Mouse (Mus musculus) Patski (cell line): ENCODE measurements around the gene Hexim2. TPM values are rescaled to one million over a fixed set of nuclear protein-coding genes. Genes with fewer than 3 reads are reported as not detected.

Source experiments
- ATAC-seq: fragments of 100-300 bp; one replicate; pipeline ENCODE4 v1.8.0; 2021
- CTCF ChIA-PET: fragments of 350-600 bp; sonication (Branson Sonifier 250); formaldehyde crosslinking; loops from one replicate; lab custom pipeline; 2022; ENCODE audit warnings: inconsistent platforms; lab: Charles Lee
- POLR2A ChIA-PET: fragments of 350-600 bp; sonication (Branson Sonifier 250); formaldehyde crosslinking; loops from one replicate; lab custom pipeline; 2022; ENCODE audit warnings: antibody characterized with exemption, inconsistent platforms; lab: Charles Lee
- DNase-seq: peaks from one replicate; pipeline ENCODE4 v3.0.0-alpha.2; 2011; ENCODE audit warnings: low read depth, low spot score
- H3K27me3 ChIP-seq: fragments of 371-371 bp; one replicate; pipeline ENCODE4 v1.5.1; 2021
- CTCF ChIP-seq: fragments of 100-300 bp; IDR thresholded peaks from one replicate; pipeline ENCODE4 v1.5.1; 2021
- in situ Hi-C: fragments of 300-500 bp; cut with MboI; formaldehyde crosslinking; loops from 3 replicates; pipeline ENCODE4 v1.11.1; 2018; ENCODE audit warnings: low pct_unique_long_range_greater_than_20kb, mixed read lengths
- polyA plus RNA-seq: library from polyadenylated mRNA; unstranded; gene quantifications from one replicate; pipeline ENCODE4 v1.2.3, GENCODE M21; 2021

Gene Hexim2
- polyA plus RNA-seq, 1 experiment from 2014 or later, result 20.6 TPM

GRCm38 (mm10) chr11:103116959-103117590 lies 15.2 kb upstream of the Hexim2 start:
- no peak for TF ChIP-seq CTCF
- ATAC-seq (peak; percentile 11), DNase-seq (no peak)
- ChIA-PET CTCF (interaction anchor here (0.8 to 6.0 kb wide), 10 partner anchors 8 to 68 kb away, joined by 3 to 68 read pairs (median 6); partner anchors contain the start of genes Acbd4, Hexim2 and Plcd3), POLR2A (interaction anchor here (1.1 to 7.3 kb wide), 9 partner anchors 9 to 52 kb away, joined by 3 to 86 read pairs (median 12); partner anchors contain the start of genes Acbd4, Hexim2 and Plcd3)
- H3K27me3 ChIP-seq, result no peaks in the 10 kb centered on the region
- in situ Hi-C loops, result no loop called here

GRCm38 (mm10) chr11:103117591-103118009 lies 14.6 kb upstream of the Hexim2 start:
- no peaks in the 10 kb centered on the region for H3K27me3 ChIP-seq
- no peak for ATAC-seq
- in situ Hi-C loops, result no loop called here
- POLR2A ChIA-PET, result interaction anchor here (1.1 to 7.3 kb wide), 9 partner anchors 8 to 51 kb away, joined by 3 to 86 read pairs (median 12); partner anchors contain the start of genes Acbd4, Hexim2 and Plcd3
- DNase-seq, result no peak
- TF ChIP-seq CTCF, result no peak
- CTCF ChIA-PET, result interaction anchor here (0.7 to 6.0 kb wide), 11 partner anchors 8 to 214 kb away, joined by 3 to 68 read pairs (median 5); partner anchors contain the start of genes Acbd4, Hexim2 and Plcd3

- CTCF ChIA-PET, result interaction anchor here (0.6 to 6.0 kb wide), 3 partner anchors 9 to 40 kb away, joined by 4 to 68 read pairs (median 39); partner anchors contain the start of genes Acbd4 and Plcd3
- POLR2A ChIA-PET, result interaction anchor here (2.5 to 7.3 kb wide), 4 partner anchors 9 to 40 kb away, joined by 14 to 86 read pairs (median 54); partner anchors contain the start of genes Acbd4, Hexim2 and Plcd3
- no peak for TF ChIP-seq CTCF
- ATAC-seq (no peak), DNase-seq (no peak)
- in situ Hi-C loops, result no loop called here
- no peaks in the 10 kb centered on the region for H3K27me3 ChIP-seq
These were observed 13.4 kb upstream of the Hexim2 start for GRCm38 (mm10) chr11:103118866-103119265.

GRCm38 (mm10) chr11:103119609-103120008 lies 12.6 kb upstream of the Hexim2 start:
- ATAC-seq, result no peak
- no peak for DNase-seq
- no peak for TF ChIP-seq CTCF
- in situ Hi-C loops, result loop anchor here (5.0 kb wide), 1 partner anchor 38 kb away; no protein-coding TSS in a partner anchor
- ChIA-PET POLR2A (interaction anchor here (5.2 kb wide), 1 partner anchor 39 kb away, joined by 49 read pairs; no protein-coding TSS in a partner anchor), CTCF (interaction anchor here (2.9 to 6.0 kb wide), 2 partner anchors 16 to 40 kb away, joined by 39 to 68 read pairs; partner anchors contain the start of genes Acbd4 and Plcd3)
- no peaks in the 10 kb centered on the region for H3K27me3 ChIP-seq

- DNase-seq, result no peak
These were observed 11.9 kb upstream of the Hexim2 start for GRCm38 (mm10) chr11:103120315-103120714.

GRCm38 (mm10) chr11:103132576-103133455 lies 587 bp downstream of the Hexim2 start:
- POLR2A ChIA-PET, result interaction anchor here (0.6 to 4.6 kb wide), 8 partner anchors 10 to 442 kb away, joined by 3 to 59 read pairs (median 4); partner anchors contain the start of gene Hexim1
- no peak for TF ChIP-seq CTCF
- DNase-seq (peak; percentile 100), ATAC-seq (peak; percentile 89)
- CTCF ChIA-PET, result interaction anchor here (0.7 to 6.9 kb wide), 8 partner anchors 9 to 321 kb away, joined by 3 to 35 read pairs (median 12); no protein-coding TSS in a partner anchor
- H3K27me3 ChIP-seq, result no peaks in the 10 kb centered on the region
- in situ Hi-C loops, result no loop called here

More at GRCm38 (mm10) chr11:103120315-103120714, 11.9 kb upstream of the Hexim2 start:
- no peak for TF ChIP-seq CTCF
- CTCF ChIA-PET, result no interaction called here
- no peaks in the 10 kb centered on the region for H3K27me3 ChIP-seq
- no peak for ATAC-seq
- POLR2A ChIA-PET, result no interaction called here
- in situ Hi-C loops, result loop anchor here (5.0 kb wide), 1 partner anchor 37 kb away; no protein-coding TSS in a partner anchor

- ATAC-seq (no peak), DNase-seq (no peak)
- TF ChIP-seq CTCF, result no peak
- H3K27me3 ChIP-seq, result no peaks in the 10 kb centered on the region
- POLR2A ChIA-PET, result interaction anchor here (0.6 to 4.6 kb wide), 6 partner anchors 9 to 103 kb away, joined by 3 to 59 read pairs (median 6); partner anchors contain the start of gene Hexim1
- CTCF ChIA-PET, result interaction anchor here (0.7 to 4.2 kb wide), 6 partner anchors 9 to 322 kb away, joined by 3 to 18 read pairs (median 10); no protein-coding TSS in a partner anchor
- in situ Hi-C loops, result no loop called here
These were observed 1.4 kb downstream of the Hexim2 start for GRCm38 (mm10) chr11:103133456-103134185.

GRCm38 (mm10) chr11:103134221-103134620 lies 2.0 kb downstream of the Hexim2 start:
- in situ Hi-C loops, result no loop called here
- H3K27me3 ChIP-seq, result no peaks in the 10 kb centered on the region

More at GRCm38 (mm10) chr11:103134221-103134620, 2.0 kb downstream of the Hexim2 start:
- POLR2A ChIA-PET, result interaction anchor here (1.7 to 4.6 kb wide), 3 partner anchors 9 to 24 kb away, joined by 7 to 59 read pairs (median 48); partner anchors contain the start of gene Hexim1
- CTCF ChIA-PET, result interaction anchor here (1.6 to 4.2 kb wide), 5 partner anchors 8 to 32 kb away, joined by 4 to 18 read pairs (median 13); no protein-coding TSS in a partner anchor
- ATAC-seq, result no peak
- no peak for DNase-seq
- no peak for TF ChIP-seq CTCF
